10 mouse cellular contexts compared by ENCODE assay signal in genomic region chr4:62722021-62722426, GRCm38 (mm10).
DNase-seq lines count a peak whose midpoint lies in the region; ATAC-seq and TF ChIP-seq lines count a peak whose summit lies in the region.
"Had no signal": no experiment of that assay in that cellular context is flagged by ENCODE, and none has a peak within 500 bp of the region (broad histone marks: within the 10 kb centered on the region; RNA-seq: fewer than 3 reads in every experiment).

No protein-coding gene starts in this region.

- H3K9ac ChIP-seq in heart, embryonic 11.5 days (ENCODE audit: low read depth, low read length): peak overlapping the region; percentile 61; the same call in 1 of the 2 replicates
- H3K9ac ChIP-seq in ES-Bruce4 (ENCODE audit: low read depth, poor library complexity, severe bottlenecking): no peak overlapping the region
- H3K9ac ChIP-seq in embryonic facial prominence, embryonic 13.5 days: no peak overlapping the region
- no peak overlapping the region for H3K9ac ChIP-seq in limb, embryonic 12.5 days (replicated peaks)
- H3K9ac ChIP-seq: hindbrain, embryonic 15.5 days had no signal

- peaks cover 18% of the 10 kb centered on the region for H3K4me1 ChIP-seq in heart, embryonic 11.5 days (ENCODE audit: control insufficient read depth, insufficient read depth, low read length)
- H3K4me1 ChIP-seq in ES-Bruce4 (ENCODE audit: control insufficient read depth, insufficient read depth, low read length): peaks cover 3% of the 10 kb centered on the region
- H3K4me1 ChIP-seq in embryonic facial prominence, embryonic 13.5 days: peaks cover 16% of the 10 kb centered on the region
- H3K4me1 ChIP-seq in limb, embryonic 12.5 days (replicated peaks): peaks cover 19% of the 10 kb centered on the region
- H3K4me1 ChIP-seq: hindbrain, embryonic 15.5 days had no signal

- no peak overlapping the region for H3K4me3 ChIP-seq in heart, embryonic 11.5 days (ENCODE audit: low read depth, low read length)
- H3K4me3 ChIP-seq in ES-Bruce4 (ENCODE audit: low read depth, low read length): no peak overlapping the region
- H3K4me3 ChIP-seq in embryonic facial prominence, embryonic 13.5 days: no peak overlapping the region
- H3K4me3 ChIP-seq in limb, embryonic 12.5 days (replicated peaks): no peak overlapping the region
- H3K4me3 ChIP-seq: hindbrain, embryonic 15.5 days had no signal

- 7% methylated on average over 3 of the region's 3 CpGs for WGBS in heart, embryonic 11.5 days (ENCODE audit: insufficient replicate concordance)
- 38% methylated on average over 3 of the region's 3 CpGs for WGBS in embryonic facial prominence, embryonic 13.5 days
- WGBS in limb, embryonic 12.5 days: 48% methylated on average over 3 of the region's 3 CpGs

- H3K27me3 ChIP-seq in heart, embryonic 11.5 days (ENCODE audit: control insufficient read depth, insufficient read depth, low read length): no peaks in the 10 kb centered on the region
- no peaks in the 10 kb centered on the region for H3K27me3 ChIP-seq in ES-Bruce4 (ENCODE audit: control insufficient read depth, insufficient read depth, low read length, poor library complexity, severe bottlenecking)
- no peaks in the 10 kb centered on the region for H3K27me3 ChIP-seq in embryonic facial prominence, embryonic 13.5 days
- no peaks in the 10 kb centered on the region for H3K27me3 ChIP-seq in limb, embryonic 12.5 days
- H3K27me3 ChIP-seq: hindbrain, embryonic 15.5 days had no signal

- H3K9me3 ChIP-seq in heart, embryonic 11.5 days (replicated peaks; ENCODE audit: control insufficient read depth, low read length): peaks cover 9% of the 10 kb centered on the region
- H3K9me3 ChIP-seq in ES-Bruce4 (replicated peaks; ENCODE audit: control insufficient read depth, insufficient read depth, low read length, poor library complexity, severe bottlenecking): peaks cover 4% of the 10 kb centered on the region
- no peaks in the 10 kb centered on the region for H3K9me3 ChIP-seq in embryonic facial prominence, embryonic 13.5 days
- peaks cover 7% of the 10 kb centered on the region for H3K9me3 ChIP-seq in limb, embryonic 12.5 days
- H3K9me3 ChIP-seq: hindbrain, embryonic 15.5 days had no signal

- peak; percentile 55; the same call in 1 of the 2 replicates for ATAC-seq in heart, embryonic 11.5 days (replicated peaks; ENCODE audit: insufficient number of reproducible peaks, low FRiP score, low TSS enrichment)
- no peak for ATAC-seq in embryonic facial prominence, embryonic 13.5 days (ENCODE audit: insufficient number of reproducible peaks, insufficient read depth, low FRiP score, low TSS enrichment, low read depth)
- peak; percentile 60; the same call in 1 of the 2 replicates for ATAC-seq in limb, embryonic 12.5 days (ENCODE audit: insufficient number of reproducible peaks, insufficient read depth, low FRiP score, low TSS enrichment, low read depth)

- H3K36me3 ChIP-seq in heart, embryonic 11.5 days (ENCODE audit: control insufficient read depth, insufficient read depth, low read length): no peaks in the 10 kb centered on the region
- H3K36me3 ChIP-seq in ES-Bruce4 (ENCODE audit: control insufficient read depth, insufficient read depth, low read length, poor library complexity, severe bottlenecking): no peaks in the 10 kb centered on the region
- no peaks in the 10 kb centered on the region for H3K36me3 ChIP-seq in embryonic facial prominence, embryonic 13.5 days
- H3K36me3 ChIP-seq in limb, embryonic 12.5 days: no peaks in the 10 kb centered on the region
- H3K36me3 ChIP-seq: hindbrain, embryonic 15.5 days had no signal

- no peak for TF ChIP-seq POLR2A in ES-Bruce4 (IDR thresholded peaks at IDR 0.05; ENCODE audit: insufficient read depth, low read length)

- H3K27ac ChIP-seq in heart, embryonic 11.5 days (ENCODE audit: low read depth, low read length): peak overlapping the region; percentile 93
- H3K27ac ChIP-seq in ES-Bruce4 (ENCODE audit: insufficient read depth, low read length): no peak overlapping the region
- peak overlapping the region; percentile 39 for H3K27ac ChIP-seq in embryonic facial prominence, embryonic 13.5 days
- peak overlapping the region; percentile 86 for H3K27ac ChIP-seq in limb, embryonic 12.5 days
- H3K27ac ChIP-seq: hindbrain, embryonic 15.5 days; macrophage had no signal

- peak overlapping the region; percentile 14; the same call in 1 of the 2 replicates for H3K4me2 ChIP-seq in heart, embryonic 11.5 days
- H3K4me2 ChIP-seq in embryonic facial prominence, embryonic 13.5 days: no peak overlapping the region
- no peak overlapping the region for H3K4me2 ChIP-seq in limb, embryonic 12.5 days
- H3K4me2 ChIP-seq: hindbrain, embryonic 15.5 days had no signal

- 0 out of 2 replicates have a peak, but pooled peaks have one; percentile 73 for TF ChIP-seq EP300 in ES-Bruce4 (IDR thresholded peaks at IDR 0.05; ENCODE audit: insufficient read depth, low read depth, low read length)

- TF ChIP-seq CTCF in ES-Bruce4 (IDR thresholded peaks at IDR 0.05; ENCODE audit: low read depth, low read length): no peak

- no peak for DNase-seq in heart, postnatal 4 days
- no peak for DNase-seq in spleen, adult 18-20 months
- DNase-seq in cerebellum, adult 11 months: no peak
- DNase-seq in natural killer cell, adult 2 months (ENCODE audit: low spot score in 2 of 2): no peak
